Mouse (Mus musculus) T-helper 1 cell (primary cell): ENCODE data around the gene Fgfr2.

ENCODE experiments used
- in situ Hi-C: fragments of 300-600 bp; cut with MboI, MseI; formaldehyde crosslinking; loops from one replicate; pipeline ENCODE4 v1.15.1; 2025; ENCODE audit warnings: high pct_unique_total_duplicates

Fgfr2 gene

GRCm38 (mm10) chr7:130253264-130253663, 2869.9 kb downstream of the Fgfr2 start:
- in situ Hi-C loops = no loop called here

DNA sequence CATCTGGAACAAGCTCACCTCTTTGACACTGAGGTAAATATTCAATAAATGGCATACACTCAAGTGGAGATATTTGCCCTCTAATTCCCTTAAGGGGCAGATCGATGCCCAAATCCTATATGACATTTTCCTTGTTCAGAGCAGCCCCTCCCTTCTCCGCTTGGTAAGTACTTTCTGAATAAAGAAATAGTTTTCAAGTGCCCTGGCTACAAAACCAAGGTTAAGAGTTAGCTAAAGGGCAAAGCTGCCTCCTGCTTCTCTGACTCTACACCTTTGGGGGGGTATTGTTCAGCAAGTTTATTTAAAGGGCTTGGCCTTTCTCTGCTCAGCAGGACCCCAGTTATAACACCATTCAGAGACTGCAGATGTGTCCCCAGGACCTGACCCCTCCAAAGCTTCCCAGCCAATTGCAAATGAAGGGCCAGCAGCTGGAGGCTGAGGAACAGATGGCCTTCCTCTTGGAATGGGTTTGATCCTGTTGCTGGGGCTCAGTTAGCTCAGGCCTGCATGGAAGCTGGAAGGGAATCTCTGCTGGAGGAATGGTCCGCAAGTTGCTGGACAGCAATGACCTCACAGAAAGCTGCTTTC, 2871.1 kb downstream of the Fgfr2 start:
- in situ Hi-C loops = no loop called here

GRCm38 (mm10) chr7:130250994-130251393, 2872.2 kb downstream of the Fgfr2 start:
- in situ Hi-C loops = no loop called here

- in situ Hi-C loops = no loop called here
Measured at GRCm38 (mm10) chr7:130248403-130248802, 2874.7 kb downstream of the Fgfr2 start.

- in situ Hi-C loops = no loop called here
Measured at GRCm38 (mm10) chr7:130247831-130248230, 2875.3 kb downstream of the Fgfr2 start.

DNA sequence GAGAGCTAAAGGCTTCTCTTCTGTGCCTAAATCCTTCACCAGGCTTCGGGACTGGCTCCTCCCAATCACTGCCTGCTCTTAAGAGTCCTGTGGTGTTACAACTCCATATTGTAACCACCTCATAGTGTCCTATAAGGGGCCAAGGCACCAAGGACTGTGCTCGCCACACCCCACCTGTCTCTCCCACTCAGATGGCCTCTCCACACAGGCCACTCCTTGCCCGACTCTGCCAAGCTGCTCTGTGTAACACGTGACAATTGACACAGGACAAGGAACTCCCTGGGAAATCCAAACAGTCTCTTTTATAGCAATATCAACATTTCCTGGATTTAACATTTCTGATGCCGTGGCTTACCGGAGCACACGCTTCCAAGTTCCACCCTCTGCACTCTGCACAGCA, 2876.7 kb downstream of the Fgfr2 start:
- in situ Hi-C loops = no loop called here

- in situ Hi-C loops = no loop called here
Measured at GRCm38 (mm10) chr7:130244545-130244944, 2878.6 kb downstream of the Fgfr2 start.

GRCm38 (mm10) chr7:130243811-130244210, 2879.3 kb downstream of the Fgfr2 start:
- in situ Hi-C loops = no loop called here

- in situ Hi-C loops = no loop called here
Measured at GRCm38 (mm10) chr7:130240191-130240590, 2883.0 kb downstream of the Fgfr2 start.

DNA sequence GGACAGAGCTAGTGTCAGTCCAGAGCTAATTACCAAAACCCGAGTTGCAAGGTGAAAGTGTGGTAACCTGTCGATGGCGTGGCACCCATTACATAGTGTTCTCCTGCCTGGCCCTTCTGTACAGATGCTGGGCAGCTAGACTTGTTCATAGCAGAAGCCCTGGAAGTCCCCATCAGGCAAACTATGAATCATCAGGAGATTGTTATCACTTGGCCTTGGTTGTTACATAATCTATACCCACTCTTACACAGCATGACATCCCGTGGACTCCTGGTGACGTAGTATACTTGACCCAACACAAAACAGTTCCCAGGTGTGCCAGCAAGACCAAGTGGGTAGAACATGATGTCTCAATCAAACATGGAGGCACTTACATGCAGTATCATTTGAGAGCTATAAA, 2885.9 kb downstream of the Fgfr2 start:
- in situ Hi-C loops = no loop called here

GRCm38 (mm10) chr7:130233777-130234176, 2889.4 kb downstream of the Fgfr2 start:
- in situ Hi-C loops = no loop called here

DNA sequence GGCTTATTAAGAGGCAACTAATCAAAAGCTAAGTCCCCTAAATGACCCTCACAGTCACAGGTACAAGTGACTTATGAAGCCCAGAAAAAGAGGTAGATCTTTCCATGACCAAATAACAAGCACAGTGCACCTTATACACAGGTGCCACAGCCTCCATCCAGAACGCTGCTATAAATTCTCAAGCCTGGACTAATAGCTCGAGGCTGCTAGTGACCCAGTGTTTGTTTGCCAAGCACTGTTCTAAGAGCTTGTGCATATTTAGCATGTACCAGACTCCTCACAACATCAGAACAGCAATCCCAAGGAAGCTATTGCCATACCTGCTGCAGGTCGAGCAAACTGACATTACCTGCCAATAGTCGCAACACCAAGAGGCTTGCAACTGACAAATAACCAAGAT, 2893.1 kb downstream of the Fgfr2 start:
- in situ Hi-C loops = no loop called here

DNA sequence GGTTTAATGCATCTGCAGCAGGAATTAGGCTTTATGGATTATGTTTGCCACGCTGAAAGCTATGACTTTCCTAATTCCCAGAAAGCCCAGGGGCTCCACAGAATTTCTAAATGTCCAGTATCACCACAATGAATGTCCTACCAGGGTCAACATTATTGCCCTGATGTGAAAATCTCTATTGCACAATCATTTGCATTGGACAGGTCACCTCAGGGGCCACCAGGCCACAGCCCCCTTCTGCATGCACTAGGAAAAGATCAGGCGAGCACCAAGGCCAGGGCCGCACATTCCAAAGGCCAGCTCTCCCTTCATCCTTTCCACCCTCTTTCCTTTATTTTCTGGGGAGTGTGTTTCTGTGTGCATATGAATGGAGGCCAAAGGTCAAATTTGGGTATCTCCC, 2897.9 kb downstream of the Fgfr2 start:
- in situ Hi-C loops = no loop called here

- in situ Hi-C loops = no loop called here
Measured at GRCm38 (mm10) chr7:130222633-130223354, 2900.4 kb downstream of the Fgfr2 start.

DNA sequence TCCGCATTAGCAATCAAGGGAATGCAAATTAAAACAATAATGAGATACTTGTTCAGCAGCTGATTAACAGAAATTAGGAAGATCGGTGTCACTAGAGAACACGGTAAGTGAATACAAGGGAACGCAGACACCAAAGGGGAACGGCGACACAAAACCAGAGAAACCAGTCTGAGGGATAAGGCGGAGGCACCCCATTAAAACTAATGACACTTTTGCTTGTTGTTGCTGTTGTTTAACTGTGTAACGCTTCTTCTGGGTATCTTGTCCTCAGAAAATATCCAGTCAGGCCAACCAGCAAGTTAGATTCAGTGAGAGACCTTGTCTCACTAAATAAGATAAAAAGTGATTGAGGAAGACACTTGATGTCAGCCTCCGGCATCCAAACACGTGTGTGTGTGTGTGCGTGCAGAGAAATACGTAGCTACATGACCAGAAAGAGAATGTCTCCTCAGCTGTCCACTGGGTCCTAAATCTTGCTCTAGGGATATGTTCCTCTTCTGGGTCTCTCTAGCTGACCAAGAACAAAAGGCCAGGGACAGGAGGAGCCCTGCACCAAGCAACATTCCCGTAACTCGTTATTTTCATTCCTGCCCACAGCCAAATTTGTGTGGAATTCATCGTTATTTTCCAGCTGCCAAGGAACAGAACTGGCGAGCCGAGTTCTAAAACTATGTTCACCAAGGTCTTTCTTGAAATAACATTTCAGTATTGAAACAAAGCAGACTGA, 2901.3 kb downstream of the Fgfr2 start:
- in situ Hi-C loops = no loop called here

GRCm38 (mm10) chr7:130220627-130221026, 2902.5 kb downstream of the Fgfr2 start:
- in situ Hi-C loops = no loop called here

GRCm38 (mm10) chr7:130219844-130220243, 2903.3 kb downstream of the Fgfr2 start:
- in situ Hi-C loops = no loop called here

- in situ Hi-C loops = no loop called here
Measured at GRCm38 (mm10) chr7:130216272-130216671, 2906.9 kb downstream of the Fgfr2 start.

DNA sequence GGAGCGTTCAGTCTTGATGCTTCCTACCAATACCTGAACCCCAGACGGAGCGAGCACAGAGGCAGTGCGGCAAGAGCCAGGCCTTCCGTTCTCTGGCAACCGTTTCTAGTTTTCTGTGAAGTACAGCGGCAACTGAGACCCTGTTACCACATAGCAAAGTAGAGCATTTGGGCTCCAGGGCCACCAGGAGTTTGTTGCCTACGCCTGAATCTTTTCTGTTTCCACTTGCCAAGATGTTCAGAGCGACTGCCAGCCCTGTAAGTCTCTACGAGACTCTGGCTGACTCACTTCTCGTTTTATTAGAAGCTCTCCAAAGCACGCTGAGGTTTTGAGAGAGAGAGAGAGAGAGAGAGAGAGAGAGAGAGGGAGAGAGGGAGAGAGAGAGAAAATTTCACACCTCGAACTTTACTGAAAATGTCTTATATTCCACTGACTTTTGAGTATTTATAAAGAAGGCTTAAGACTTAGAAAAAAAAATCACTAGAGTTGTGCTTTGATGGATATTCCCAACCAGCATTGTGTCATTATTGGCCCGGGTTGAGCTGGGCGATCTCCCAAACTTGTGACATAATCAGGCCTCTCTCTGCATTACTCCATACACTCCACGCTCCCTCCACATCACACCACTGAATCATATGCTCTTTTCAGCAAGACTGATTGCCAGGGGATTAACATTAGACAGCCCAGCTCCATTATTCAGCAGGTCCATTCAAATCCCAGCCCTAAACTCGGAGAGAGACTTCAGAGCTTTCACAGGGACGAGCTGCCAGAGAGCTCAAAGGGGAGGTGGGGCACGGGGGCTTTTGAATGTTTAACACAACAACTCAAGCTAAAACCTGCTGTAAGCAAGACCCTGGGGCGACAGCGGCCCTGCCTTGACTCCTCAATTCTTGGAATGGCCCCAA, 2907.6 kb downstream of the Fgfr2 start:
- in situ Hi-C loops = no loop called here

DNA sequence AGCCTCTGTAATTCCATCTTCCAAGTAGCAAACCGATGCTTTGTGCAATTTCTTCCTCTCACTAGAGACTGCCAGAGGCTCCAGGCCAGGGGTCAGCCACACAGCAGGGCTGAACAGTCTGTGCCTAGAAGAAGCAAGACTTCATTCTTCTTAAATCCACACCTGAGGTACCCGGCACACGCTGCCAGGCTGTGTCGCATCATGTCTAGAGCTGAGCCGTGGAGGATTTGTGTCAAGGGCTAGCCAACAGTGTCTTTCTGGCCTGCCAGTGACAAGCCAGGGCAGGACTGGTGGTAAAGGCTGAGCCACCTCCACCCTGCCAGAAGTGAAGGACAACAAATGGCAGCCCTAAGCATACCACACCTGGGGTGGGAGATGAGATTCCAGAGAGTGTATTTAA, 2910.0 kb downstream of the Fgfr2 start:
- in situ Hi-C loops = no loop called here

GRCm38 (mm10) chr7:130211411-130211810, 2911.7 kb downstream of the Fgfr2 start:
- in situ Hi-C loops = no loop called here

GRCm38 (mm10) chr7:130208601-130209000, 2914.5 kb downstream of the Fgfr2 start:
- in situ Hi-C loops = no loop called here
